Mouse (Mus musculus): ENCODE data around the gene Plekhm3. TPM values are rescaled to one million over a fixed set of nuclear protein-coding genes. Genes with fewer than 3 reads are reported as not detected.

The Plekhm3 gene
- polyA plus RNA-seq, 1 experiment from 2014 or later, result 6.5 TPM

DNA sequence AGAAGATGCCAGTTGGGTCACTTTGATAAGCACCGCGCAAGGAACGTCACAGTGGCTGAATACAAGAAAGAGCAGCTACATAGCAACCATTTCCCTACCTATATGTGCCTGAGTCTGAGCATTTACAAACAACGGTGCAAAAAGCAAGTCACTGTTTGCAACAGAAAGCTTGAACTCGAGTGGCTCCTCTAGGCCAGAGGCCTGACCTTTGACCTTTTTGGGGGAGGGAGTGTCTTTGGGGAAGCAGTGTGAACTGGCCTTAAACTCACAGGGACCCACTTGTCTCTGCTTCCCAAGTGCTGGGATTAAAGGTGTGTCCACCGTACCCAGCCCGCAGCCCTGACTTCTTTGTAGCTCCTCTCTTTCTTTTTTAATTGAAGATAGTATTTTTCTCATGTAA lies 203.0 kb downstream of the Plekhm3 start:
- H3K4me3 ChIP-seq (ENCODE audit: low read depth, low read length), result no peak overlapping the region

DNA sequence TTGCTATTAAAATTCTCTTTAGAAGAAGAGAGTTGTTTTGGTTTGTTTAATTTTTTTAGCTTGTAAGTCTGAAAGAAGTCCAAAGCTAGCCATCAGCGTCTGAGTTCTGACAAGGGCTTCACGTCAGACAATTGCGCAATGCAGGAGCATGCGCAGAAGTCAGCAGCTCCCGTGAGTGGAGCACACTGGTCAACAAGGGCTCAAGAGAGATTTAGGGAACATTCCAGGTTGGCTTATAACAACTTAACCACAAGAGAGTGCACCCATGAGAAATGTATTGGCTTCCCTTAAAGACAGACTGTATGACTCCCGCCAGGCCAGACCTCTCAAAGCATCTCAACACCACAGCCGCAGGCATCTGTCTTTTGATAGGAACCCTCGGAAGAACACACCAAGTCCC lies 203.5 kb downstream of the Plekhm3 start:
- Histone ChIP-seq H3K4me3 (ENCODE audit: low read depth, low read length) (no peak overlapping the region), H3K27ac (ENCODE audit: low read depth, low read length) (no peak overlapping the region), H3K36me3 (ENCODE audit: control insufficient read depth, insufficient read depth, low read length) (no peaks in the 10 kb centered on the region), H3K9me3 (ENCODE audit: control insufficient read depth, low read length) (no peaks in the 10 kb centered on the region), H3K9ac (ENCODE audit: low read length) (no peak overlapping the region), H3K4me1 (replicated peaks; ENCODE audit: control insufficient read depth, insufficient read depth, low read length) (no peaks in the 10 kb centered on the region), H3K27me3 (ENCODE audit: control insufficient read depth, insufficient read depth, low read length) (no peaks in the 10 kb centered on the region), H3K4me2 (ENCODE audit: low read depth, low read length, severe bottlenecking) (no peak overlapping the region)
- ATAC-seq (replicated peaks; ENCODE audit: low FRiP score) (no peak), DNase-seq (ENCODE audit: low spot score) (no peak)
- WGBS, result 93% methylated on average over 8 of the region's 8 CpGs

More for the DNA sequence above, 203.0 kb downstream of the Plekhm3 start:
- Histone ChIP-seq H3K4me2 (ENCODE audit: low read depth, low read length, severe bottlenecking) (no peak overlapping the region), H3K4me1 (replicated peaks; ENCODE audit: control insufficient read depth, insufficient read depth, low read length) (no peaks in the 10 kb centered on the region), H3K36me3 (ENCODE audit: control insufficient read depth, insufficient read depth, low read length) (no peaks in the 10 kb centered on the region), H3K27me3 (ENCODE audit: control insufficient read depth, insufficient read depth, low read length) (no peaks in the 10 kb centered on the region), H3K9ac (ENCODE audit: low read length) (no peak overlapping the region), H3K27ac (ENCODE audit: low read depth, low read length) (no peak overlapping the region), H3K9me3 (ENCODE audit: control insufficient read depth, low read length) (no peaks in the 10 kb centered on the region)
- 71% methylated on average over 7 of the region's 7 CpGs for WGBS
- DNase-seq (ENCODE audit: low spot score), result no peak
- no peak for ATAC-seq (replicated peaks; ENCODE audit: low FRiP score)

DNA sequence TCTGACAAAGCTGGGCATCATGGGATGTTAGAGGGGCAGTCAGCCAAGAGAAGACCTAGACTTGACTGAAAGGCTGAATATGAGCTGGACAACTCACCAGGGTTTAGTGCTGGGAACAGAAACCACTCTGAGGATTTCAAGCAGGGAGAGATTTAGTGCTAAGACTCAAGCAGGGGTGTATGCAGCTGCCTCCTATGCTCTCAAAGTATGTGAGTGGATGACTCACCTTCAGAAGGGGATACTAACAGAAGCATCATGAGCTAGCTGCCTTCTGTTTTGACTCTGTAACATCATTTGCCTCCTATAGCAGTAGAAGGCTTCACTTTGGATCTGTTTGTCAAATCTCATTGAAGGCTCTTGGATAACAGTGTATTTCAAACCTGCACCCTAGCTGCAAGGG lies 212.0 kb downstream of the Plekhm3 start:
- peaks cover 2% of the 10 kb centered on the region; the same call in 1 of the 2 replicates for H3K27me3 ChIP-seq (ENCODE audit: control insufficient read depth, insufficient read depth, low read length)

GRCm38 (mm10) chr1:64742741-64743408 lies 213.7 kb downstream of the Plekhm3 start:
- Histone ChIP-seq H3K9me3 (ENCODE audit: control insufficient read depth, low read length) (no peaks in the 10 kb centered on the region), H3K27me3 (ENCODE audit: control insufficient read depth, insufficient read depth, low read length) (peaks cover 10% of the 10 kb centered on the region; the same call in 1 of the 2 replicates), H3K4me2 (ENCODE audit: low read depth, low read length, severe bottlenecking) (no peak overlapping the region), H3K4me1 (replicated peaks; ENCODE audit: control insufficient read depth, insufficient read depth, low read length) (peaks cover 6% of the 10 kb centered on the region; the same call in 1 of the 2 replicates), H3K4me3 (ENCODE audit: low read depth, low read length) (no peak overlapping the region), H3K27ac (ENCODE audit: low read depth, low read length) (no peak overlapping the region), H3K9ac (ENCODE audit: low read length) (no peak overlapping the region), H3K36me3 (ENCODE audit: control insufficient read depth, insufficient read depth, low read length) (no peaks in the 10 kb centered on the region)
- ATAC-seq (replicated peaks; ENCODE audit: low FRiP score), result no peak
- DNase-seq (ENCODE audit: low spot score), result no peak
- WGBS, result 88% methylated on average over 18 of the region's 18 CpGs

More for the DNA sequence above, 212.0 kb downstream of the Plekhm3 start:
- no peak overlapping the region for H3K27ac ChIP-seq (ENCODE audit: low read depth, low read length)
- H3K9ac ChIP-seq (ENCODE audit: low read length), result no peak overlapping the region
- H3K4me2 ChIP-seq (ENCODE audit: low read depth, low read length, severe bottlenecking), result no peak overlapping the region
- H3K4me3 ChIP-seq (ENCODE audit: low read depth, low read length), result no peak overlapping the region
- no peaks in the 10 kb centered on the region for H3K9me3 ChIP-seq (ENCODE audit: control insufficient read depth, low read length)
- H3K4me1 ChIP-seq (replicated peaks; ENCODE audit: control insufficient read depth, insufficient read depth, low read length), result no peaks in the 10 kb centered on the region
- ATAC-seq (replicated peaks; ENCODE audit: low FRiP score) (no peak), DNase-seq (ENCODE audit: low spot score) (no peak)
- no peaks in the 10 kb centered on the region for H3K36me3 ChIP-seq (ENCODE audit: control insufficient read depth, insufficient read depth, low read length)

- Histone ChIP-seq H3K9me3 (ENCODE audit: control insufficient read depth, low read length) (no peaks in the 10 kb centered on the region), H3K27ac (ENCODE audit: low read depth, low read length) (0 out of 2 replicates have a peak overlapping the region, but pooled peaks have one; percentile 25), H3K4me2 (ENCODE audit: low read depth, low read length, severe bottlenecking) (peak overlapping the region; percentile 98), H3K4me3 (ENCODE audit: low read depth, low read length) (peak overlapping the region; percentile 59), H3K4me1 (replicated peaks; ENCODE audit: control insufficient read depth, insufficient read depth, low read length) (peaks cover 21% of the 10 kb centered on the region), H3K36me3 (ENCODE audit: control insufficient read depth, insufficient read depth, low read length) (no peaks in the 10 kb centered on the region), H3K27me3 (ENCODE audit: control insufficient read depth, insufficient read depth, low read length) (peaks cover 36% of the 10 kb centered on the region), H3K9ac (ENCODE audit: low read length) (peak overlapping the region; percentile 29; the same call in 1 of the 2 replicates)
- under 1% methylated on average over 14 of the region's 14 CpGs for WGBS
- ATAC-seq (replicated peaks; ENCODE audit: low FRiP score) (no peak), DNase-seq (ENCODE audit: low spot score) (peak; percentile 64)
Measured at GRCm38 (mm10) chr1:64738661-64739082, 218.0 kb downstream of the Plekhm3 start.

- no peak for DNase-seq (ENCODE audit: low spot score)
- ATAC-seq (replicated peaks; ENCODE audit: low FRiP score), result no peak; the same call in 1 of the 2 replicates
- Histone ChIP-seq H3K36me3 (ENCODE audit: control insufficient read depth, insufficient read depth, low read length) (no peaks in the 10 kb centered on the region), H3K4me2 (ENCODE audit: low read depth, low read length, severe bottlenecking) (peak overlapping the region; percentile 98), H3K27ac (ENCODE audit: low read depth, low read length) (no peak overlapping the region), H3K4me3 (ENCODE audit: low read depth, low read length) (peak overlapping the region; percentile 59), H3K27me3 (ENCODE audit: control insufficient read depth, insufficient read depth, low read length) (peaks cover 40% of the 10 kb centered on the region), H3K4me1 (replicated peaks; ENCODE audit: control insufficient read depth, insufficient read depth, low read length) (peaks cover 25% of the 10 kb centered on the region), H3K9ac (ENCODE audit: low read length) (no peak overlapping the region; the same call in 1 of the 2 replicates), H3K9me3 (ENCODE audit: control insufficient read depth, low read length) (no peaks in the 10 kb centered on the region)
- WGBS, result under 1% methylated on average over 11 of the region's 11 CpGs
Measured at GRCm38 (mm10) chr1:64738180-64738555, 218.5 kb downstream of the Plekhm3 start.

DNA sequence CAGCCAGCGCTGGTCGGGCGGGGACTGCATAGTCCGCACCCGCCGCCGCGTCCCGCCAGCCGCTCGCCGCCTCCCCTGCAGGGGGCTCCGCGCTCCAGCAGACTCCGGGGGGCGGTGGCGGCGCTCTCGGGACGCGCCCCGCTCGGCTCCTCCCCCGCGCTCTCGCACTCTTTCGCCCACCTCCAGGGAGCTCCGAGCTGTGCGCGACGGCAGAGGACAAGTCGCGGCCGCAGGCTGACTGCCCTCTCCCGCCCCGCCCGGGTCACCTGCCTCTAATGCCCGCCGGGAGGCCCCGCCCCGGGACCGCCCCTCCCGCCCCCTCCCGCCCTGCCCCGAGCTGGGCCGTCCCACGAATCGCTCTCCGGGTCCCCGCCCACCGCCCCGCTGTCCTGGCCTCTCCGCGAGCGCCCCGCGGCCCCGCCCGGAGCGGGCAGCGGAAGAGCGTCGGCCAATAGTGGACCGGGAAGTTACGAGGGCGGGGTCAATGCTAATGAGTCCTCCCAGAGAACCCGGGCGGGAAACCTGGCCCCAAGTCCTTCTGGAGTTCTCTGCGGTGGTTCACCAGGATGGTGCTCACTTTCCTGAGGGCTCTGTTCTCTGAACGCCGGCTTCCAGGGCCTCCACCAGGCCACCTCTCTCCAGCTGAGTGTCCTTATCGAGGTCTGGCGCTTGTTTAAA lies 219.0 kb downstream of the Plekhm3 start, which contains the start of gene Fzd5:
TSS of gene Fzd5 (minus strand) at position 250 of the 678 bp plus-strand sequence.
- Histone ChIP-seq H3K4me1 (replicated peaks; ENCODE audit: control insufficient read depth, insufficient read depth, low read length) (peaks cover 27% of the 10 kb centered on the region), H3K9me3 (ENCODE audit: control insufficient read depth, low read length) (no peaks in the 10 kb centered on the region), H3K27ac (ENCODE audit: low read depth, low read length) (0 out of 2 replicates have a peak within 1 kb of the TSS, but pooled peaks have one; percentile 25), H3K4me2 (ENCODE audit: low read depth, low read length, severe bottlenecking) (peak within 1 kb of the TSS; percentile 98), H3K36me3 (ENCODE audit: control insufficient read depth, insufficient read depth, low read length) (no peaks in the 10 kb centered on the region), H3K4me3 (ENCODE audit: low read depth, low read length) (peak within 1 kb of the TSS; percentile 59), H3K27me3 (ENCODE audit: control insufficient read depth, insufficient read depth, low read length) (peaks cover 44% of the 10 kb centered on the region), H3K9ac (ENCODE audit: low read length) (peak within 1 kb of the TSS; percentile 63)
- 1% methylated on average over 48 of the region's 73 CpGs for WGBS
- DNase-seq (ENCODE audit: low spot score) (peak; percentile 97), ATAC-seq (replicated peaks; ENCODE audit: low FRiP score) (peak; percentile 93)

- Histone ChIP-seq H3K9me3 (ENCODE audit: control insufficient read depth, low read length) (no peaks in the 10 kb centered on the region), H3K4me1 (replicated peaks; ENCODE audit: control insufficient read depth, insufficient read depth, low read length) (peaks cover 28% of the 10 kb centered on the region), H3K4me3 (ENCODE audit: low read depth, low read length) (peak overlapping the region; percentile 59), H3K27me3 (ENCODE audit: control insufficient read depth, insufficient read depth, low read length) (peaks cover 45% of the 10 kb centered on the region), H3K4me2 (ENCODE audit: low read depth, low read length, severe bottlenecking) (peak overlapping the region; percentile 98), H3K27ac (ENCODE audit: low read depth, low read length) (0 out of 2 replicates have a peak overlapping the region, but pooled peaks have one; percentile 12), H3K9ac (ENCODE audit: low read length) (peak overlapping the region; percentile 63), H3K36me3 (ENCODE audit: control insufficient read depth, insufficient read depth, low read length) (no peaks in the 10 kb centered on the region)
- no peak for DNase-seq (ENCODE audit: low spot score)
- under 1% methylated on average over 52 of the region's 56 CpGs for WGBS
- ATAC-seq (replicated peaks; ENCODE audit: low FRiP score), result peak; percentile 6; the same call in 1 of the 2 replicates
Measured at GRCm38 (mm10) chr1:64736681-64737501, 219.7 kb downstream of the Plekhm3 start.

All from forebrain, embryonic 11.5 days (tissue).